Mouse (Mus musculus) sigmoid colon, adult 10 weeks (tissue): ENCODE measurements around the gene Gm3676. TPM values are rescaled to one million over a fixed set of nuclear protein-coding genes. Genes with fewer than 3 reads are reported as not detected.

ENCODE experiments used
- polyA plus RNA-seq: library from polyadenylated mRNA; stranded (reverse); fragments of 350-450 nt; fragmentation: Illumina TruSeq; extraction: RNeasy Lipid Tissue Mini Kit (QIAGEN cat#74804); gene quantifications from one replicate; pipeline ENCODE4 v1.2.3, GENCODE M21; 2014; ENCODE audit warnings: low read depth, low replicate concordance

Gene Gm3676
- polyA plus RNA-seq, result not detected

DNA sequence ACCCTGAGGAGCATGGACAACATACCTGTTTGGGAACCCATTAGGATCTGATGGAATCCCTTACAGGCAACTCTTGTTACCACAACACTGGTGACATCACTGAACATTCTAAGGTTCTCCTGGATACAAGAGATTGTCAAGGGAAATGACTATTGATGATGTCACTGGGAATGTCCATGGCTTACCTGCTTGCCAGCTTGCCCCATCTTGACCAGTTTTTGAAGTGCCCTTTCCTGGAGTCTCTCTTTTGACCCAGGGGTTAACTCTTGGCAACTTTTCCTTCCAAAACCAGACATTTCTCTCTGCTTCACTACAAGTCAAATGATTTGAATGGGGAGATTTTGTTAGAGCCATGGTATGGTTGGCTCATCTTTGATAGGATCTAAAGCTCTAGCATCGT lies at the start of gene Gm3676:
TSS of gene Gm3676 (minus strand) at position 101 of the 400 bp plus-strand sequence.

DNA sequence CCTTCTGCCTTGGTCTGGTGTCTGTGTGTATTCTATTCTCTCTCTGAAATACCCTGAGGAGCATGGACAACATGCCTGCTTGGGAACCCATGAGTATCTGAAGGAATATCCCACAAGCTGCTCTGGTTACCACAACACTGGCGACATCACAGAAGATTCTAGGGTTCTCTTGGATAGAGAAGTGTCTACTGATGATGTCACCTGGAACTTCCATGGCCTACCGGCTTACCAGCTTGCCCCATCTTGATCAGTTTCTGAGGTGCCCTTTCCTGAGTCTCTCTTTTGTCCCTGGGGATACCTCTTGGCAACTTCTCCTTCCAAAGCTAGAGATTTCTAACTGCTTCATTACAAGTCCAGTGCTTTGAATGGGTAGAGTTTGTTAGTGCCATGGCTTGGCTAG lies 21.8 kb downstream of the Gm3676 start, which contains the start of gene Gm3072:
TSS of gene Gm3072 (minus strand) at position 101 of the 400 bp plus-strand sequence.

Other genes with a start within 250 kb of the Gm3676 start
- gene Gm6482, start 238.2 kb downstream of the Gm3676 start, polyA plus RNA-seq, result not detected
- gene Gm7954, start 193.0 kb downstream of the Gm3676 start, polyA plus RNA-seq, result not detected
- gene Gm3486, start 157.0 kb downstream of the Gm3676 start, polyA plus RNA-seq, result not detected
- gene Gm7970, start 90.9 kb downstream of the Gm3676 start, polyA plus RNA-seq, result not detected
- gene 1700049E17Rik2, start 73.3 kb downstream of the Gm3676 start, polyA plus RNA-seq, result not detected
- not detected for gene Gm3072, start 21.9 kb downstream of the Gm3676 start, polyA plus RNA-seq
- gene Gm8068, start 55.4 kb upstream of the Gm3676 start, polyA plus RNA-seq, result not detected
- not detected for gene Gm7929, start 104.1 kb upstream of the Gm3676 start, polyA plus RNA-seq
- gene Gm47189, start 126.0 kb upstream of the Gm3676 start, polyA plus RNA-seq, result not detected